Mouse (Mus musculus): ENCODE measurements around the gene Ces1f.
"Not testable (repeated sequence)": the region's sequence is repeated elsewhere in the genome, so short reads cannot be mapped to it uniquely, and the experiment has no call there.

Gene Ces1f

DNA sequence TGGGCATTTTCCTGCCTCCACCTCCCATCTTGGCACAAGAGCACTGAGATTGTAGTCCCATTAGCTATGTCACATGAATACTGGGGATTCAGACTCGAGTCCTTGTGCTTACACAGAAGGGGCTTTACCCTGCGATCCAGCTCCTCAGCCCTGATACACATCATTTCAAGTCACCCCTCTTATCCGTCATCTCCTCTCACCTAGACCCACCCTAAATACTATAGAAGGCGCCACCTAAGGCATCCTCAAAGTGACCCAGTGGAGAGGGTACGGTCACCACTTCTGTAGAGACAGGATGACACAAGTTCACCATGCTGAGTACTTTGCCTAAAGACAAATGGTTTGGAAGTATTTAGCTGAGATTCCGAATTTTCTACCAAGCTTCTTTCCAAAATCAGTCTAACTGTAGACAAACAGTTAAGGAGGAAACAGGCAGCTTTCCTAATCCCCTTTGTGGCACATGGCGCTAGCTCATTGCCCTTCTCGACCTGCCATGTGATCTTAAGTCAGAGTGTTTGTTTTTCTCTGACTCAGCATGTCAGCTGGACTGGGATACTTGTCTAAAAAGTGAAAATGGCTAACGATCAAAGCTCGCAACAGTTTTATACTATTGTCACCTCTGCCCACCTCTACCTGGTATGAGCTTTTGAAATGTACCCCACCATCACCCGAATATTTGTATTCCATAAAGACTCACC is 50.7 kb downstream of the Ces1f start:
- Histone ChIP-seq H3K9me3 (ENCODE audit: low read length) (no peaks in the 10 kb centered on the region), H3K36me3 (ENCODE audit: insufficient read depth, low read length) (no peaks in the 10 kb centered on the region), H3K4me1 (replicated peaks; ENCODE audit: low read depth, low read length) (no peaks in the 10 kb centered on the region), H3K4me3 (replicated peaks; ENCODE audit: low read length) (no peak overlapping the region), H3K27me3 (ENCODE audit: insufficient read depth, low read length) (no peaks in the 10 kb centered on the region)
- TF ChIP-seq CTCF (conservative IDR thresholded peaks at IDR 0.05; ENCODE audit: low read length) (no peak), NANOG (IDR thresholded peaks at IDR 0.05; ENCODE audit: borderline replicate concordance, low read length) (no peak), POU5F1 (IDR thresholded peaks at IDR 0.05; ENCODE audit: borderline replicate concordance, low read length) (no peak)

DNA sequence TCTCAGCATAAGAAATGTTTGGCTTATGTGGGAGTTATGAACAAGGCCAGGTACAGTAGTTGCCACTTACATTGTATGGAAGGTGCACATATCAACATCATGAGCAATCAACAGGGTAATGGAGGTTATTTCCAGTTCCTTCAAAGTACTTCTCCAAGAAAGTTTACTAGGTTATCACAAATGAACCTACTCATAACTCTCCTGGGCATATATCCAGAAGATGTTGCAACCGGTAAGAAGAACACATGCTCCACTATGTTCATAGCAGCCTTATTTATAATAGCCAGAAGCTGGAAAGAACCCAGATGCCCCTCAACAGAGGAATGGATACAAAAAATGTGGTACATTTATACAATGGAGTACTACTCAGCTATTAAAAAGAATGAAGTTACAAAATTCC is 53.1 kb downstream of the Ces1f start:
- H3K4me1 ChIP-seq (replicated peaks; ENCODE audit: low read depth, low read length); H3K27me3 ChIP-seq (ENCODE audit: insufficient read depth, low read length); H3K9me3 ChIP-seq (ENCODE audit: low read length); H3K4me3 ChIP-seq (replicated peaks; ENCODE audit: low read length); H3K36me3 ChIP-seq (ENCODE audit: insufficient read depth, low read length): not testable (repeated sequence)

DNA sequence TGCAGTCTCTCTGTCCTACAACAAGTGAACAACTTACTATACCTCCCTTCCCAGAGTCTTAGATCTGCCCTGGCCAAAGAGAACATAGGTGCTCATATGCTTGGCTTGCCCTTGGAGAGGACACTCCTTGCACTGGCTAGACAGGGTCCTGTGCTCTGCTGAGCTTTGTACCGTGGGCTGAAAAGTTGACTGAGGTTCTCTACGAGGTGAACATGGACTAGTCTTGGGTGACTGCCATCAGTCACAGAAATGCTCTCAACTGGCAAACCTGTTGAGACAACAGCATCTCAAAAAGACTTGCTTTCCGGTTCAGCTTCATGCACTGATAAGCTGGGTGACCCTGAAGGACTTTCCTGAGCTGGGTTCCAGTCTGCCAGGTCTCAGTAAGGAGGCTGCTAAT is 57.7 kb downstream of the Ces1f start:
- TF ChIP-seq CTCF (conservative IDR thresholded peaks at IDR 0.05; ENCODE audit: low read length) (no peak), POU5F1 (IDR thresholded peaks at IDR 0.05; ENCODE audit: borderline replicate concordance, low read length) (no peak), NANOG (IDR thresholded peaks at IDR 0.05; ENCODE audit: borderline replicate concordance, low read length) (no peak)
- Histone ChIP-seq H3K27me3 (ENCODE audit: insufficient read depth, low read length) (no peaks in the 10 kb centered on the region), H3K4me3 (replicated peaks; ENCODE audit: low read length) (no peak overlapping the region), H3K9me3 (ENCODE audit: low read length) (no peaks in the 10 kb centered on the region), H3K36me3 (ENCODE audit: insufficient read depth, low read length) (no peaks in the 10 kb centered on the region), H3K4me1 (replicated peaks; ENCODE audit: low read depth, low read length) (no peaks in the 10 kb centered on the region)

DNA sequence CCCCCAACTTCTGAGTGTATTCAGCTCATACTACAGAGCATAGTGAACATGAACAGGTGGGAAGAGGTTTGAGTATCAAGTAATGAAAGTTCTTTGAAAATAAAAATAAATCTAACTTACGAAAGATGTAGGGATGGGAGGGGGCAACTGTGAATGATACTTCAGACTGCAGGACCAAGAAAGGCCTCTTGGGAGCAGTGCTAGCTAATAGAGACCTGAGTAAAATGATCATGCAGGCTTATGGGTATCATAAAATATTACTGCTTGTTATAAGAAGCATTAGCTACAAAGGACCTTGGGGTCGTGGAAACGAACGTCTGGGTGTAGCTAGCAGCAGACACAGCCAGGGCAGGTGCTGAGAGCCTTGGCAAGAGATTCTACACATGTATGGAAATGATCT is 61.7 kb downstream of the Ces1f start:
- Histone ChIP-seq H3K36me3 (ENCODE audit: insufficient read depth, low read length) (no peaks in the 10 kb centered on the region), H3K4me1 (replicated peaks; ENCODE audit: low read depth, low read length) (no peaks in the 10 kb centered on the region), H3K27me3 (ENCODE audit: insufficient read depth, low read length) (no peaks in the 10 kb centered on the region), H3K4me3 (replicated peaks; ENCODE audit: low read length) (no peak overlapping the region), H3K9me3 (ENCODE audit: low read length) (no peaks in the 10 kb centered on the region)
- TF ChIP-seq NANOG (IDR thresholded peaks at IDR 0.05; ENCODE audit: borderline replicate concordance, low read length): no peak
- TF ChIP-seq POU5F1 (IDR thresholded peaks at IDR 0.05; ENCODE audit: borderline replicate concordance, low read length): no peak
- no peak for TF ChIP-seq CTCF (conservative IDR thresholded peaks at IDR 0.05; ENCODE audit: low read length)

DNA sequence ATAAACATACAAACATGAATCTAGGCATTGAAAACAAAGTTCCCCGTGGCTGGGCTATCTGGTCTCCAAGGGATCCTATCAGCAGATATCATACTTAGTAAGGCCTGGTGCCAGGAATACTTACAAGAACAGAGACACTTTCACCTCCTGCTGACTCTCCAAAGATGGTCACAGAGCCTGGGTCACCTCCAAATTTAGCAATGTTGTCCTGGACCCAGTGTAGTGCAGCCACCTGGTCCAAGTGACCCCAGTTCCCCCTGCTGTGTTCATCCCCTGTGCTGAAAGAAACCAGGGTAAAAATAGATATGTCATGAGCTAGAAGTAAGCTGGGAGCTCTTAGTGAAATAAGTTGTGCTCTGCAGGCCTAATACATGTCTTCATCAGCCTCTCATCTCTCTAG is 62.2 kb downstream of the Ces1f start:
- Histone ChIP-seq H3K27me3 (ENCODE audit: insufficient read depth, low read length) (no peaks in the 10 kb centered on the region), H3K4me1 (replicated peaks; ENCODE audit: low read depth, low read length) (no peaks in the 10 kb centered on the region), H3K4me3 (replicated peaks; ENCODE audit: low read length) (no peak overlapping the region), H3K9me3 (ENCODE audit: low read length) (no peaks in the 10 kb centered on the region), H3K36me3 (ENCODE audit: insufficient read depth, low read length) (no peaks in the 10 kb centered on the region)
- TF ChIP-seq NANOG (IDR thresholded peaks at IDR 0.05; ENCODE audit: borderline replicate concordance, low read length) (no peak), POU5F1 (IDR thresholded peaks at IDR 0.05; ENCODE audit: borderline replicate concordance, low read length) (no peak), CTCF (conservative IDR thresholded peaks at IDR 0.05; ENCODE audit: low read length) (no peak)

DNA sequence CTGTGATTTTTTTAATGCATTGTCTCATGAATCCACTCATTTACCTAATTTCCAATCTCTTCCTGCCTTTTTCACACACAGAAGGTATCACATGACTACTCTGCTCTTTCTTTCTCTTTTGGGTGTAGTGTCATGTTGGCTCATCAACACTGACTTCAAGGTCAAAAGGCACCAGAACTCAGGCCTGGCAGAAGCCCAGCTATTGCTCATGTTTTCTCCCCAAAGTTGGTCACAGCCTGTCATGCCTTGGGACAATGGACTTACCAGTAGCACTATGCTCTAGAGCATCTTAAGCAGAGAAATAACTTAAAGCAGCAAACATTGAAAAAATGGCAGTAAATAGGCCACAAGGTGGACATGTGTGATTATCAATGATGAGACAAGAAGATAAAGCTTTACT is 68.5 kb downstream of the Ces1f start:
- Histone ChIP-seq H3K9me3 (ENCODE audit: low read length) (no peaks in the 10 kb centered on the region), H3K4me1 (replicated peaks; ENCODE audit: low read depth, low read length) (no peaks in the 10 kb centered on the region), H3K4me3 (replicated peaks; ENCODE audit: low read length) (no peak overlapping the region), H3K36me3 (ENCODE audit: insufficient read depth, low read length) (no peaks in the 10 kb centered on the region), H3K27me3 (ENCODE audit: insufficient read depth, low read length) (no peaks in the 10 kb centered on the region)
- no peak for TF ChIP-seq NANOG (IDR thresholded peaks at IDR 0.05; ENCODE audit: borderline replicate concordance, low read length)
- TF ChIP-seq POU5F1 (IDR thresholded peaks at IDR 0.05; ENCODE audit: borderline replicate concordance, low read length): no peak
- no peak for TF ChIP-seq CTCF (conservative IDR thresholded peaks at IDR 0.05; ENCODE audit: low read length)

All from E14TG2a.4 (cell line).